Mouse (Mus musculus): ENCODE data around the gene Mok.

Mok gene

DNA sequence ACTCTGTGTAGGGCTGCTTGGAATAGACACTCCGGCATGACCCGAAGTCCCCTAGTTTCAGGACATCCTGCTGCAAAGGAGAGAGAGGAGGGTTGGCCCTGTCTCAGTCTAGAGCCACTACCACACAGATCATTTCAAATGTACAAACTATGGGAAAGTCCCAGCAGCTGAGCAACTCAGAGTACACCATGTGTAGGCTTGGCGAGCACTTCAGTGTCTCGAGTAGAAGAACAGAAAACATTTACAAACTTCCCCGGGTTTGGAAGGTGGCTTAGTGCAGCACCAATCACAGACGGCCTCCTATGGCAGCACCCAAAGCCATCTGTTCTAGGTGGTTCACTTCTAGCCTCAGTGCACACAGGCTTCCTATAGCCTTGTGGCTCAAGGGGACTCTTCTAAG is 27.1 kb downstream of the Mok start:
- CTCF ChIA-PET, result no interaction called here

DNA sequence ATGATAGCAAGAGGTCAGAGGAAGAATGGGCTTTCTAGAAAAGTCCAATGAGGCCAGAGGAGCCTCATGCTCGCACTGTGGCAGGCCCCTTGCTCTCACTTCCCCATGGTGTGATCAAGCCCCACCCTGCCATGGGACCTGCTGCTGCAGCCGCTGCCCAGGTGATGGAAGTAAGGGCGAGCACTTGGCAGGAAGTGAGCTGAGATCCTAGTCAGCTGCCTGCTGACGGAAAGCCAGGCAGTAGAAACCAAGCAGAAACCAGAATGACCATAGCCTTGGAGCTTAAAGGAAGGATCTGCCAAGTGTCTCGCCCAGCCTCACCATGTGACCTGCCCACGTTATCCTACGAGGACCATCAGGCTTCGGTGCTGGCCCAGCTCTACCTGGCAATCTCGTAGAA is 27.6 kb downstream of the Mok start:
- CTCF ChIA-PET, result no interaction called here

DNA sequence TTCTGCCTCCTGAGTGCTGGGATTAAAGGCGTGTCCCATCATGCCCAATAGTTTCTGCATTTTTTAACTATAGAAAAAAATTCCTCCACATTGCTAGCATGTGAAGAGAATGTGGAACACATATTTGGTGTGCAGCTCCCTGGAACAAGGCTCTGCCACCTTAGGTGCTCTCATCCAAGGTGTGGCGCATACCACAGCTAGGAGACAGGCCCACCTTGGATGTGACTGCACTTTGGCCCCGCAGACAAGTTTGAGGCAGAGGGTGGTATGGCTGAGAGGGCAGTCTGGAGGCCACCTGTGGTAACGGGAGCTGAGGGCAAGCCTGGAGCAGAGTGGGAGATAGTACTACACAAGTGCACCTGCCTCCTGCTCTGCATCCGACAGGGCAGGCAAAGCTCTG is 31.9 kb downstream of the Mok start:
- CTCF ChIA-PET, result no interaction called here

DNA sequence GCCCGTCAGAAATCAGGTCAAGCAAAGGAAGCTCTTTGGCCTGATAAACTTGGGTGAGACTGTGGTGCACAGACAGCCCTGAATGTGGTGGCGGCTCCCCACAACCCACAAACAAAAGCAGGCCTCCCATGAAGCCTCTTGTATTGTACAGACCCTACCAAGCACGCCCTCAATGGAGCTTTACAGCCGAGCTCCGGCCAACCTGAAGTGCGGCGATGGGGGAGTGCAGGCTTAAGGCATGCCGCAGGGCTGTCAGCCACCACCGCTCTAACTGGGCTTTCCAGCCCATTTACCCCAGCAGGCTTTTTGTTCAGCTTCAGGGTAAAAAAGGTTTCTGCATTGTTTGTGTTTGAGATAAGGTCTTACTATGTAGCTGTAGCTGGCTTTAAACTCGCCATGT is 32.3 kb downstream of the Mok start:
- CTCF ChIA-PET, result no interaction called here

DNA sequence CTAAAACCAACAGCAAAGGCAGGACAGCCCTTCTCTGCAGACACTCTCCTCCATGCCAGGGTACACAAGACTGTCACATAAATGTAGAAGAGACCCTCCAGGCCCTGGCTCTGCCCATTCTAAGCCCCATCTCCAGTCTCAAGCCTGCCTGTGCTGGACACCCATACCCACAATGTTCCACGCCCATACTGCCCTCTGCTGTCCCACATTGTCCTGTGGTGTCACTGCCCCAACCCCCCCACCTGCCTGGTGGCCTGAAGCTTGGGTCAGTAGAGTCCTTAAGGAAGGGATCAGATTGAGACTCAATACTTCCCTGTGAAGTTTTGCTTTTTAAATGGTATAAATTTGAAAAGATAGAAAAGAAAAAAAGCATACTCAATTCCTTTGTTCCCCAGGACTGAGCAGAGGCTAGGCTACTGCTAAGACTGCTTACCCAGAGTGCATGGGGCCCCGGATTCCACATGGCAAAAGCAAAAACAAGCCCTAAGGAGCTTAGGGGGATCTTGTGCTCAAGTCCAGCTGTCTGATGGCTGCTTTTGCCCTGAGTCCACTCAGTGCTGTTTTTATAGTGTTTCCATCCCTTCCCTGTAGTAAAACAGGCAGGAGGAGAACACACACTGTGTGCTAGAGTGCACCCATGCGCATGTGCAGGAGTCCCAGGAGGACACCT is 34.3 kb downstream of the Mok start:
- CTCF ChIA-PET, result interaction anchor here (0.7 kb wide), 1 partner anchor 86 kb away, joined by 3 read pairs; no protein-coding TSS in a partner anchor

DNA sequence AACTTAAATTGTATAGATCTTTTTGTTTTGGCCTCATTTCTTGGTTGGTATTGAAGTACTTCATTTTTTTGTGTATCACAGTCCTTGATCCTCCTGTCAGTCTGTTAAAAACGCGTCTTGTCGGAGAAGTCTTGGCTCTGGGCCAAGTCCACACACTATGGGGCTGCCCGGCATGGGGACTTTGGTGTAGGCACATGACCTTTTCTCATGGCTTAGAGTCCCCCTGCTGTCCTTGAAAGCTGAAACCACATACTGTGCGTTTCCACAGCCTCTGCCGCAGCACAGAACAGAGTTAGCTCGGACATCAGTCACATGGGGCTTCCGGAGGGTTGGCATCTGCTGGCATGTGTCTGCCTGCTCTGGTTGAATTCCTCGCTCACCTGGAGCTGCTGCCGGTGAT is 36.5 kb downstream of the Mok start:
- CTCF ChIA-PET, result no interaction called here

DNA sequence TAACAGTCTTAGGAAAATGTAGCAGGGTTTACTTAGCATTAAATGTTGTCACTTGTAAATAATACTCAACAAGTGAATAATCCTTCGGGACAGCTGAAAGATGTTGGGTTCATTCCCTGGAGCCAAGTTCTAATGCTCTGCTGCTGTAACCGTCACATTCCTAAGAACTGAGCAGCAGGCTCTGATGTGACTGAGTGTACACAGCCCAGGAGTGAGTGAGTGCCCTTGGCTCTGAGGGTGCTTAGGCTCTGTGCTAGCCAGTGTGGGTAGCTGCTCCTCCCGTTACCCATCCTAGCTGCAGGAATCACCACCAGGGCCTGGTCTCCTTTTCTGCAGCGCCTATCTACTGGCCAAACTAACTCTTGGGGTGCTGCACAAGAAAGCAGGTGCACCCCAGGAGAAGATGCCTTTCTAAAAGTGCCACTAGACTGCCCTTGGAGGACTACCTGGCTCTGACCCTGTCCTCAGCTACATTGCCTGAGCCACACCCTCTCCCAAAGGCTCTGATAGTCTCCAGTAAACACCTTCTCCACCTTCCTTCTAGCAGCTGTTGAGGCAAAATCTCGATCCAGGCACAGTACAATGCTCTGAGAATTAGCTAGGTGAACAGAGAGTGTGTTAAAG is 38.0 kb downstream of the Mok start:
- CTCF ChIA-PET, result no interaction called here

DNA sequence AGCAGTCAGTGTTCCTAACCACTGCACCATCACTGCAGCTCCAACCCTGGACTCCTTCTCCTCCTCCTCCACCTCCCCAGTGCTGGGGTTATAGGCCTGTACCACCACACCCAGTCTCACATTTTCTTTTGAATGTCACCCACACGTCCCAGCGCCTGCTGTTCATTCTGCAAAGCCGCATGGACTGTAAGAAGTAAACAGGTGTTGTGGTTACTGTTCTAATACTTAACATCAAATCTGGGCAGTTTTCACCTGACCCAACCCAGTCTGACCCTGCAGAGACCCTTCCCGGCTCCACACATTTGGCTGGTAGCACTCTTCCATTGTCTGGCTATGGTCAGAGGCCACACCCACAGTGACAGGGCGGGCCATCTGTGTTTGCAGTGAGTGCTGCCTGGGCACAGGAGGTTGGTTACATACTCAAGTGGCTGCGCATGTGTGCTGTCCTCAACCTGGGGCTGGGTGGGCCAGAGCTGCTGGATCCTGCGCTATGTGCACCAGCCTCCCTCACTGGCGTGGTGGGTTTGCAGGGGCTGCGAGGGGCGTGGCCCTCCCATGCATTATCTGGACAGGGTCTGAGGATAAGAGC is 38.8 kb downstream of the Mok start:
- CTCF ChIA-PET, result no interaction called here

DNA sequence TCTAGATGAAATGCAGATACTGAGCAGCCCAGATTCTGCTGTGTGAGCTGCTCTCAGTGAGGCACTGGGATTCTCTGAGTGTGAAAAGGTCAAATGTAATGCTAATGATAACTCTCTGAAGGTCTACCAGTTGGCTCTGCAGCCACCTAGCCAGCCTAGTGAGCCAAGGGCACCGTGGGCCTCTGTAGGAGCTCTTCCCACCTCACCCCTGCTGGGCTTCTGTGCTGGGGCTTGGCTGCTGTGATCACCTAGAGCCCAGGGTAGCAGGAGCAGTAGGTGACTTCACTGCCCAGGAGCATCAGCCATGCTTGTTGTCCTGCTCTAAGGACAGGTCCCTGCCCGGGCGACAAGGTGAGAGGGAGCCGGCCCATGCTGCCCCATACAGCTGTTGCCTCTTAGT is 41.5 kb downstream of the Mok start:
- CTCF ChIA-PET, result no interaction called here

DNA sequence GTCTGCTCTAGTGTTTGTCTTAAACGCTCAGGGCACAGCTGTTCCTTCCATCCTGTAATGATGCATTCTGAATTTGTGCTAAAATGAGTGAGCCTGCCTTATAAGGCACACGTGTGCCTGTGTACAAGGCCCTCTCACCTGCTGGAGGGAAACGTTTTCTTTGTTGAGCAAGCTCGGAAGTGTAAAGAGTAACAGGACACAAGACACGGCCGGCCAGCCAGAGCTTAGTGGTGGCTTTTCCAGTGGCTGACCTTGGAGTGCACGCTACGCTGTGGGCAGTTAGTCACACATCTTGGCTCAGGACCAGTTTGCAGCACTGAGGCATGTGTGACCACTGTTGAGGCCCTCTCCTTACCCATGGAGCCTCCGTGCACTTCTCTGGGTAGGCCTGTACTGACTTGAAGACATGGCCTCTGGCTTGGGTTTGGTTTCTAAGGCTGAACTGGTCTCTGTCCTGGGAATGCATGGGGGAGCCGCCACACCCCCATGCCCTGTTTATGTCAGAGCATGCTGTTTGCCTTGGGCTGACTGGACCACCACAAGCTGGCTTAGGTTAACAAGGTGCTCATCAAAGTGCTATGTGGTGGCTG is 42.8 kb downstream of the Mok start:
- CTCF ChIA-PET, result no interaction called here

DNA sequence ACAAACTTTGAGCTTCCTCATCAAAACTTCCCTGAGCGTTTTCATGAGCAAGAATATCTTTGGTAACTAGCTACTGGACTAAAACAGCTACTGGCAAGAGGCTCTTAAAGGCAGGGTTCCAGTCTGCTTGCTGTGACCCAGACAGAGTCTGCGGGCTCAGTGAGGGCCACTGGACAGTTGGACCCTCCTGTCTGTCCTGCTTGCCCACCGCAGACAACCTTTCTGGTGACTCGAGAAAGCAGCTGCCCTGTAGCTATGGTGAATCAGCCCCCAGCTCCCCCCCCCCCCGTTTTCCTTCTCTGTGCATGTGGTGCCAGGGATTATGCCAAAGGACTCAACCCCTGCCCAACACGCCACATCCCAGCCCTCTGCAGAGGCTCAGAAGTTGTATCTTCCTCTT is 43.5 kb downstream of the Mok start:
- CTCF ChIA-PET, result no interaction called here

DNA sequence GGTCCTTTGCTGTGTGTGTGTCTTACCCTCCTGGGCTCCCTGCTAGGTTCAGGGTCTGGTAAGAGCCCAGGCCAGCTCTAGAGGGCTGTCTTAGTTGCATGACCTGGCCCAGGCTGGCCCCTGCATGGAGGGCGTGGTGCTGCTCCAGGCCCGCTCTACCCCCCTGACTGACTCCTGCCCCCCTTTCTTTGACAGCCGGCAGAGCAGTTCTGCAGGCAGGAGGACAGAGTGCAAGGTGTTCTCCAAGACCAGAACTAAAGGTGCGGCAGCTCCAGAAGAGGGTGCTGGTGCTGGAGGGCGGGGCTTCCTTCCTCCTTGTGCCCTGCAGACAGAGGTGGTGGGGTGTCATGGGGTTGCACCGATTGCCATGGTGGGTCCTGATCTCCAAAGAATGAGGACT is 44.0 kb downstream of the Mok start:
- CTCF ChIA-PET, result no interaction called here

DNA sequence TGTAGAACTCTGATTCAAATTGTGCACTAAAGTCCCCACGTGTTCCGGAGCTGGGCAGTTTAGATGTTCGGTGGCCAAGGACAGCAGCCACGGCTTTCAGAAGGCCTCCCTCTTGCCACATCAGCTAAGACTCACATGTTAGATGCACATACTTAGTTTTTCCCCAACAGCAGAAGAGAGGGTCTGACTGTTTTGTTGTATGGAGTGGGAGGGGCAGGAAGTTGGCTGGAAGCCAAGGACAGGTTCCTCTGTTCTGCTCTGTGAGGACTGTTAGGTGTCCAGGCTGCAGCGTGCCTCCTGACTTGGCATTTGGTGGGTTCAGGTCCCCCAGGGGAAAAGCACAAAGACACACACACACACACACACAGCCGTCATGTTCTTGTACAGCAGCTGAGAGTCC is 45.7 kb downstream of the Mok start:
- CTCF ChIA-PET, result no interaction called here

DNA sequence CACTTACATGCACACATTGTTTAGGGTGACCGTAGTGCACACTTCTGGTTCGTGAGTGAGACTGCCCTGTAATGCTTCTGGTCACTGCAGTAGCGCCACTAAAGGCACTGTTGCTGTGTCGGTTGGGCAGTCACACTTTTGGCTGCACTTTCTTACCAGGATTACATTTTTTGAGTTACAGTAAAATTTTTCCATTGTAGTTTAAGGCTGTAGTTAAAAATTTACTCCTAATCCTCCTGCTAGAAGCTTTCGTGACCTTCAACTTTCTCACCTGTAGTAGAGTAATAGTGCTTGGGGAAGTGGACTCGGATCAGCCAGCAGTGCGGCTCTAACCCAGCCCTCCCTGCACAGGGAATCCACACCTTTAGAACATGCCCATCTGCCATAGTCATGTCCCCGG is 49.7 kb downstream of the Mok start:
- CTCF ChIA-PET, result no interaction called here

DNA sequence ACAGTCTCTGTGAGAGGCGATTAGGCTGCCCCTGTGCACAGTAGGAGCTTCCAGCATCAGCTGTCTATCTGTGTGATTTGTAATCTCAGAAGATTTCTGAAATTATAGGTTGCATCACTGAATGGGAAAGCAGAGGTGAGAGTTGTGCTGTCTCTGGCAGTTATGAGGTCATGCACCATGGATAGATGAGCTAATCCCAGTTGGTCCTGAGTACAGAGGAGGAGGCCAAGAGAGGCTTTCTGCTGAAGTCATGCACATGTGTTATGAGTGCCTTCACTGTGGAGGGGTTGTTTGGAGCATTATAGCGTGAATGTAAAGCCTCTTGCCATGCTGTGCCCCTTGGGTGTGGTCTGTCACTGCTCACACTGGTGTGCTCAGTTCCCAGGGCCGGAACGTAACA is 50.2 kb downstream of the Mok start:
- CTCF ChIA-PET, result no interaction called here

DNA sequence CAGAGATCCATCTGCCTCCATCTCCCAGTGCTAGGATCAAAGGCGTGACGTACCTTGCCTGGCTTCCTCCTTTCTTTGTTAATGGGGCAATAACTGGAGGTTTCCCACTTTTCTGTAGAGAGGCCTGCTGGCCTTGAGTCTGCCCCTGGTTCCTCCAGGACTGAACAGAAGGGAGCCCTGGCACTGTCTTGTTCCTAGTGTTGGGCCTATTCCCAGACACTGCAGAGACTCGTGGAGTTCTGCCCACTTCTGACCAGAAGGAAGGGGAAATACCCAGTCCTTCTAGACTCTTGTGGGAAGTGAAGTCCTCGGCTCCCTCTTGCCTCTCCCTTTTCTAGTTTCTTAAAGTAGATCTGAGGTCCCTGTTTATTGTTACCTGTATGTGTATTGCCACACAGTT is 54.5 kb downstream of the Mok start:
- CTCF ChIA-PET, result no interaction called here

DNA sequence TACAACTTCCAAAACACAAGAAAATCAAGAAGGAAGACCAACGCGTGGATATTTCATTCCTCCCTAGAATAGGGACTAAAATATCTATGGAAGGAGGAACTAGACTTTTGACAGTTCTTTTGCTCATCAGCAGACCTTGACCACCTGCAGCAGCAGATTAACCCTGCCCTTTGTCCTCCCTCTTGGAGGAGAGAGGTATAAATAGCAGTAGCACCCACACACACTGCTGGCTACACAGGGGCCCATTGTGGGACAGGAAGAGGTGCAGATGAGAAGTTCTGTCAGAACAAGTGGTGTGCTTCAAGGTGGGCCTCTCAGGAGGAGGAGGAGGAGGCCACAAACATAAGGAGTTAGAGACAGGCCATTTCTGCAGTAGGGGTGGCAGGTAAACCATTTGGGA is 56.5 kb downstream of the Mok start:
- CTCF ChIA-PET, result no interaction called here

DNA sequence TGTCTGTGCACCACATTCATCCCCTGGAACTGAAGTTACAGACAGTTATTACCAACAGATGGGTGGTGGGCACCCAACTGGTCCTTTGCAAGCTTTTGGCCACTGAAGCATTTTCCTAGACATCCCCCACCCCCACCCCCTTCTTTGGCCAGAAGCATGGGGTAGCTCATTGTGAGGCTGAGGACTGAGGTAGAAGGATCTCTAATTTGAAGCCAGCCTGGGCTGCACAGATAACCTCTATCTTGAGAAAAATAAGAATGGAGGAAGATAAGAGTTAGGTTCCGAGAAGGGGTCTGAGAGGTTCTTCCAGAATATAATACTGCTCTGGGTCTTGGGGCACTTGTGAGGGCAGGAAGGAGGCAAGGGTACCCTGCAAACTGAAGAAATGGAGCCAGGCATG is 58.5 kb downstream of the Mok start:
- CTCF ChIA-PET, result interaction anchor here (0.8 kb wide), 1 partner anchor 12 kb away, joined by 3 read pairs; no protein-coding TSS in a partner anchor

DNA sequence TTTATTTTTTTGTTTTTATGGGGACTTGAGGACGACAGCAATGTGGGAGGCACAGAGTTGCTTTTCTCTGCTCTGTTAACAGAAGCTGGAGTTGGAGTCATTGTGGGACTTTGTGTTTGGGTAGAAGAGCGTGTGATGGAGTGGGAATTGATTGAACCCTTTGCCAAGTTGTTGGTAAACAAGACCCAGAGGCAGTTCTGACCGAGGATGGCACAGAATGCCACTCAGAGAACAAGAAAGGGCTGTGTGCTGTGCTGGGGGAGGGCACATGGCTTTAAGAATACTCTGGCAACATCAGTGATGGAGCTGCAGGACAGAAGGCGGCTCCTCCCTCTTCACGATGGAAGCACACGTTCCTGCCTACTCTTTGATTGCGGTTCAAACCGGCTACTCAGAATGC is 59.6 kb downstream of the Mok start:
- CTCF ChIA-PET, result interaction anchor here (0.6 to 0.8 kb wide), 3 partner anchors 10 to 175 kb away, joined by 3 to 5 read pairs (median 4); no protein-coding TSS in a partner anchor

DNA sequence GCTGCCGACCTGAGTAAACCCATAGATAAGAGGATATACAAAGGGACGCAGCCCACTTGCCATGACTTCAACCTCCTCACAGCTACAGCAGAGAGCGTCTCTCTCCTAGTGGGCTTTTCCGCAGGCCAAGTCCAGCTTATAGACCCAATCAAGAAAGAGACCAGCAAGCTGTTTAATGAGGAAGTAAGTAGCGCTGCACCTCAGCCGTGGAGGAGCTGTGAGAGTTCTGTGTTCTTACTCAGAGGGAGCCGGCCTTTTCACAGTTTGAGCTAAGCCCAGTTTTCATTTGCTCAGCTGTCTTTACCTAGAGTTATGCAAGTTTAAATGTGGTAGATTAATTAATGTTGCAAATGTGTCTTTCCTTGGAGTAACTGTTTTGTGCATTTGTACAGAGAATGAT is 61.4 kb downstream of the Mok start:
- CTCF ChIA-PET, result interaction anchor here (0.8 kb wide), 1 partner anchor 28 kb away, joined by 3 read pairs; no protein-coding TSS in a partner anchor

DNA sequence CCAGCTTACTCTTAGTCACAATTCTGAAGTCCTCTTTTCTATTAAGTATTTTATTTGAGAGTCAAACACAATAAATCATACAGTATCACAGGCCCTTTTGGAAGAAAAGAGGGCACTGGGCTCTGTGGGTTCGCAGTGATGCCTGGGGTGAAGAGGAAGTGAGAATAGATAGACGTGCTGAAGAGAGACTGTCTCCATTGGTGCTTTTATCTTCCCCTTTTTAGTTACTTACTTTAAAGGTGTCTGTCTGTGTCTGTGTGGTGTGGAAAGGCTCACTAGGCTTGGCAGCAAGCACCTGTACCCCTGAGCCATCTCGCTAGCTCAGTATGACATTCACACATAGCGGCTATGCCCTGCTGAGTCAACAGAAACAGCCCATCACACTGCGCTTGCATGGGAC is 62.9 kb downstream of the Mok start:
- CTCF ChIA-PET, result no interaction called here

DNA sequence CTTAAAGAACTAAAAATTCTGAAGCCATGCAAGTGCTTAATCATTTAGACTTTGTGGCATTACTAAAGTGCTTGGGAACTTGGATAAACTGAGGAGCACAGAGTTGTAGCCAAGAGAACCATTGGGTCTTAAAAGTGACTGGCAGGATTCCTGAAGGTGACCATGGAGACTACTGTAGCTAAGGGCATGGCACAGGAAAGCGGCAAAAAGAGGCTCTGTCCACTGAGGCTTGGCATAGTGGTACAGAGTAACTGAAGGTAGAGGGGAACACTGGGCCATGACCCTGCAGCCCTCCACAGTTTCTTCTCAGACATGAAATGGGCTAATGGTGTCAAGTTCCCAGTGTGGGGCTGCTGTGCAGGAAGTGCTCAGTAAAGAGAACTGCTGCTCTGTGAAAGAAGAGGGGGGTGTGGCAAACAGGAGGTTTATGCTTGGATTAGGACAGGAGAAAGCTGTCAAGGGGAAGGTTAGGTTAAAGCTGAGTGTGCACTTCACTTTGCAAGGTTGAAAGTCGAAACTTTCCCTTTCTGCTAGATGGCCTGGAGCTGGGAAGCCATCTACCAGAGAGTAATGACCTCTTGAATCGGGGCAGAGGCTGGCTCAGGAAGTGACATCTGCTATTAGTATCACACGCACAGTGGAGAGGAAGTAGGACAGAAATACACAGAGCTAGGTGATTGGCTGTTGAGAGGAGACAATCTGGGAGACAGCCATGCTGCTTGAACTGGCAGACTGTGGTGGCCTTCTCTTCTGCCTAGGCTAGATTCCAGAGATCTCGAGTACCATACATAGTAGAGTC is 64.9 kb downstream of the Mok start:
- CTCF ChIA-PET, result no interaction called here

DNA sequence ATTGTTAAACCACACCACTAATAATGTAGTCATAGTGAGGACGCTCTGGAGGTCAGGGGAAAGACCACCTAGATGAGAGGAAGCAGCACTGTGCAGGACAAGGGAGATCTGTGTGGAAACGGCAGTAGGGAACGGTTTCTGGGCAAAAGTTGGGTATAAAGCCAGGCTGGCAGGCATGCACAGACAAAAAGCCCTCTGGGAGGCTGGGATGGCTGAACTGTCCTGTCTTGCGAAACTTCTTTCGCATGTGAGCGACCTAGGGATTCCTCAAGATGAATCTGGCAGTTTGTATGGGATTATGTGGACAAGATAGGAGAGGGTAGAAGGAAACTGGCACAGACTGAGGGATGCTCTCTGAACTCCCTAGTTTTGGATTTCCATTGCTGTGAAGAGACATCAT is 68.8 kb downstream of the Mok start:
- CTCF ChIA-PET, result no interaction called here
